Mouse (Mus musculus) heart, embryonic 14.5 days (tissue): ENCODE data around the gene Kdf1. TPM values are rescaled to one million over a fixed set of nuclear protein-coding genes. Genes with fewer than 3 reads are reported as not detected.

Experiments
- ATAC-seq: fragments of 200-750 bp; cut with Nextera tagmentation; 2 replicates; pipeline ENCODE4 v1.8.0; 2017; ENCODE audit warnings: low read depth, moderate TSS enrichment; ENCODE audit not compliant: insufficient number of reproducible peaks, insufficient read depth, low FRiP score
- H3K27ac ChIP-seq, 2 experiments: fragments of 200-500 bp in 1 of 2; fragments of 300-500 bp in 1 of 2; sonication (generic) in 1 of 2; replicated peaks in 1 of 2; 2 replicates each; pipeline ENCODE4 v1.5.1; 2012 to 2014; ENCODE audit warnings: low read depth in 2 of 2, low read length in 2 of 2, control low read depth in 1 of 2, mild to moderate bottlenecking in 1 of 2, mixed read lengths in 1 of 2; ENCODE audit not compliant: control insufficient read depth in 1 of 2, insufficient read depth in 1 of 2
- H3K27me3 ChIP-seq: fragments of 300-500 bp; sonication (generic); 2 replicates; pipeline ENCODE4 v1.6.1; 2014; ENCODE audit warnings: mild to moderate bottlenecking, low read length, control low read depth; ENCODE audit not compliant: control insufficient read depth, insufficient read depth
- H3K36me3 ChIP-seq: fragments of 300-500 bp; sonication (generic); 2 replicates; pipeline ENCODE4 v1.6.1; 2014; ENCODE audit warnings: mild to moderate bottlenecking, control low read depth, low read length, mixed read lengths; ENCODE audit not compliant: control insufficient read depth, insufficient read depth
- H3K4me1 ChIP-seq, 2 experiments: fragments of 200-500 bp in 1 of 2; fragments of 300-500 bp in 1 of 2; sonication (generic) in 1 of 2; 2 replicates each; pipeline ENCODE4 v1.6.1; 2012 to 2014; ENCODE audit warnings: low read length in 2 of 2, control low read depth in 1 of 2, mixed read lengths in 1 of 2; ENCODE audit not compliant: control insufficient read depth in 2 of 2, insufficient read depth in 2 of 2
- H3K4me2 ChIP-seq: fragments of 300-500 bp; sonication (generic); 2 replicates; pipeline ENCODE4 v1.6.1; 2014; ENCODE audit warnings: mild to moderate bottlenecking, low read length
- H3K4me3 ChIP-seq, 2 experiments: fragments of 200-500 bp in 1 of 2; fragments of 300-500 bp in 1 of 2; sonication (generic) in 1 of 2; 2 replicates each; pipeline ENCODE4 v1.5.1; 2012 to 2014; ENCODE audit warnings: low read length in 2 of 2, mild to moderate bottlenecking in 2 of 2, control low read depth in 1 of 2, low read depth in 1 of 2, moderate library complexity in 1 of 2; ENCODE audit not compliant: control insufficient read depth in 1 of 2, insufficient read depth in 1 of 2
- H3K9ac ChIP-seq: fragments of 300-500 bp; sonication (generic); 2 replicates; pipeline ENCODE4 v1.6.1; 2014; ENCODE audit warnings: mild to moderate bottlenecking, low read length
- H3K9me3 ChIP-seq: fragments of 300-500 bp; sonication (generic); 2 replicates; pipeline ENCODE4 v1.6.1; 2016; ENCODE audit warnings: low read length, control low read depth; ENCODE audit not compliant: control insufficient read depth
- WGBS: fragments of 180-500 bp; shearing (Covaris S2); extraction: QIAGEN DNeasy Blood & Tissue Kit; methylation state at CpG from one replicate; pipeline ENCODE4 v1.1.7; 2014; 5-methylcytosine and 5-hydroxymethylcytosine counted together
- polyA plus RNA-seq: library from polyadenylated mRNA; unstranded; fragments of >200 nt; fragmentation: Nextera tagmentation; extraction: Ambion mirVana; gene quantifications from 2 replicates; pipeline ENCODE4 v1.2.1, GENCODE M21; 2014

Kdf1 gene
- polyA plus RNA-seq, 1 experiment from 2014 or later, result 0.62 TPM

- no peaks in the 10 kb centered on the region for H3K36me3 ChIP-seq
- no peak overlapping the region for H3K27ac ChIP-seq
- peaks cover 14 to 16% of the 10 kb centered on the region in 2 experiments; a peak in 3 of 4 replicates for H3K4me1 ChIP-seq
- H3K4me3 ChIP-seq, result no peak overlapping the region
- H3K9me3 ChIP-seq, result no peaks in the 10 kb centered on the region
- ATAC-seq, result no peak
- H3K4me2 ChIP-seq, result no peak overlapping the region
- H3K27me3 ChIP-seq, result peaks cover 41% of the 10 kb centered on the region
- H3K9ac ChIP-seq, result no peak overlapping the region
- WGBS, result 12% methylated on average over 4 of the region's 4 CpGs
These were observed 37.3 kb upstream of the Kdf1 start for GRCm38 (mm10) chr4:133481488-133481887.

DNA sequence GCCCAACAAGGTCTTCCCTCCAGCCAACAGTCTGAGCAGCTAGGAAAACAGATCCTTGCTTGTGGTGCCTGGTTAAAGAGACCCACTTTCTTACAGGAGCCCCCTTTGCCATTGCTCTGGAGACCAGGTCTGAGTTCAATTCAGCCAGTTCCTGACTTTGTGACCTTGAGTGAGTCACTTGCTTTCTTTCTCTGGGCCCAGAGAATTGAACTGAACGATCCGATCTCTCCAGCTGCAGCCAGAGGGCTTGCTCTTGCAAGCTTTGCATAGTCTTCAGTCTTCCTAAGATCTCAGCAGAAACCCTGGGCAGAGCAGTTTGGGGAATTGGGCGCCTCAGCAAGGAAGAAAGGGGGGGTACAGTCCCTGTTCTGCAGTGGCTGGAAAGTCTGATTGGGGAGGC is 36.3 kb upstream of the Kdf1 start:
- H3K4me1 ChIP-seq, result peaks cover 14 to 16% of the 10 kb centered on the region in 2 experiments; a peak in 3 of 4 replicates
- H3K9ac ChIP-seq, result no peak overlapping the region
- no peak overlapping the region for H3K27ac ChIP-seq
- 77% methylated on average over 3 of the region's 3 CpGs for WGBS
- peaks cover 33% of the 10 kb centered on the region for H3K27me3 ChIP-seq
- no peak overlapping the region for H3K4me3 ChIP-seq
- H3K4me2 ChIP-seq, result no peak overlapping the region
- no peaks in the 10 kb centered on the region for H3K9me3 ChIP-seq
- no peaks in the 10 kb centered on the region for H3K36me3 ChIP-seq
- ATAC-seq, result no peak

GRCm38 (mm10) chr4:133484266-133485025 is 34.3 kb upstream of the Kdf1 start:
- H3K9ac ChIP-seq, result peak overlapping the region; percentile 49
- ATAC-seq, result no peak
- no peaks in the 10 kb centered on the region for H3K9me3 ChIP-seq
- H3K4me2 ChIP-seq, result peak overlapping the region; percentile 54
- 10% methylated on average over 22 of the region's 22 CpGs for WGBS
- peaks cover 16 to 19% of the 10 kb centered on the region in 2 experiments for H3K4me1 ChIP-seq
- no peaks in the 10 kb centered on the region for H3K36me3 ChIP-seq
- H3K4me3 ChIP-seq, result no peak overlapping the region
- H3K27me3 ChIP-seq, result peaks cover 27% of the 10 kb centered on the region
- H3K27ac ChIP-seq, result no peak overlapping the region

GRCm38 (mm10) chr4:133485691-133486425 is 32.9 kb upstream of the Kdf1 start:
- H3K27ac ChIP-seq, result no peak overlapping the region
- H3K4me1 ChIP-seq, result peaks cover 16 to 17% of the 10 kb centered on the region in 2 experiments
- H3K9me3 ChIP-seq, result no peaks in the 10 kb centered on the region
- H3K27me3 ChIP-seq, result peaks cover 18% of the 10 kb centered on the region
- no peak overlapping the region for H3K4me2 ChIP-seq
- ATAC-seq, result no peak
- no peaks in the 10 kb centered on the region for H3K36me3 ChIP-seq
- no peak overlapping the region for H3K9ac ChIP-seq
- H3K4me3 ChIP-seq, result no peak overlapping the region
- 83% methylated on average over 28 of the region's 28 CpGs for WGBS

GRCm38 (mm10) chr4:133486673-133487357 is 31.9 kb upstream of the Kdf1 start:
- ATAC-seq, result no peak
- H3K27me3 ChIP-seq, result peaks cover 10% of the 10 kb centered on the region
- H3K9ac ChIP-seq, result no peak overlapping the region
- H3K4me1 ChIP-seq, result peaks cover 21 to 23% of the 10 kb centered on the region in 2 experiments
- WGBS, result 90% methylated on average over 25 of the region's 26 CpGs
- H3K36me3 ChIP-seq, result no peaks in the 10 kb centered on the region
- H3K27ac ChIP-seq, result no peak overlapping the region
- no peaks in the 10 kb centered on the region for H3K9me3 ChIP-seq
- H3K4me2 ChIP-seq, result no peak overlapping the region
- H3K4me3 ChIP-seq, result no peak overlapping the region

DNA sequence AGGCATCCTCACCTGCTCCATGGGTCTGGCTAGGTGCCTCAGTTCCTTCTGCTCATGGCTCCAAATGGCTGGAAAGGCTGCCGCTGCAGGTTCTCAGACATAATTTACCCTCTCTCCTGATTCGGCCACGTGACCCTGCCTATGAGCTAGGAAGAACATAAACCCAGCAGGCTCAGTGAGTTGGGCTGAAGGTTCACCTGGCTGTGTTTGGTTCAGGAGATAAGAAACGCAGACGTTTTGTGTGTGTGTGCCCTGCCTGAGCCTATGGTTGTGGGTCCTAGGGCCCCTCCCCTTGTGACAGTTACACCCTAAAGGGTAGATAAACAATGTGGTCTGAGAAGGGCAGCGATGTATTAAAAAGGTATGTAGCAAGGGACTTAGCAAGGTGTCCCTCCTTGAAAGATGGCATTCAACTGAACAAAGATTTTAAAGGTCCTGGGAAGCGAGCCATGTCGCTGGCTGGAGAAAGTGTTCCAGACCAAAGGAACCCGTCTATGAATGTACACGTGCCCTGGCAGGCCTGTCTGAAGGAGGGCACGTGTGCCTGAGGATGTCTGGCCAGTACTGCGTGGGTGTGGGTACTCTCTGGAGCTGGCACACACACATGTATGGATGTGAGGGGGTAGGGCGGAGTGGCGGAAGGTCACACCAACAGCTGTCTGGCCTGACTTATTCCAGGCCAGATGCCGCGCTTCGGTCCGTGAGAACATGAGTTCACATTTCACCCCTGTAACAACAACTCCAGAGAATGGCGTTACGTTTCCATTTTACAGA is 30.0 kb upstream of the Kdf1 start:
- Histone ChIP-seq H3K9me3 (no peaks in the 10 kb centered on the region), H3K27ac (no peak overlapping the region), H3K36me3 (no peaks in the 10 kb centered on the region), H3K4me3 (no peak overlapping the region), H3K4me2 (no peak overlapping the region), H3K4me1 (peaks cover 24 to 27% of the 10 kb centered on the region in 2 experiments), H3K9ac (no peak overlapping the region), H3K27me3 (no peaks in the 10 kb centered on the region; the same call in 1 of the 2 replicates)
- WGBS, result 83% methylated on average over 20 of the region's 20 CpGs
- no peak for ATAC-seq
